Mouse (Mus musculus): Measurements from ENCODE around the gene Bmp8a. TPM values are rescaled to one million over a fixed set of nuclear protein-coding genes. Genes with fewer than 3 reads are reported as not detected.

Gene Bmp8a
- polyA plus RNA-seq, 1 experiment: 2.4 TPM

DNA sequence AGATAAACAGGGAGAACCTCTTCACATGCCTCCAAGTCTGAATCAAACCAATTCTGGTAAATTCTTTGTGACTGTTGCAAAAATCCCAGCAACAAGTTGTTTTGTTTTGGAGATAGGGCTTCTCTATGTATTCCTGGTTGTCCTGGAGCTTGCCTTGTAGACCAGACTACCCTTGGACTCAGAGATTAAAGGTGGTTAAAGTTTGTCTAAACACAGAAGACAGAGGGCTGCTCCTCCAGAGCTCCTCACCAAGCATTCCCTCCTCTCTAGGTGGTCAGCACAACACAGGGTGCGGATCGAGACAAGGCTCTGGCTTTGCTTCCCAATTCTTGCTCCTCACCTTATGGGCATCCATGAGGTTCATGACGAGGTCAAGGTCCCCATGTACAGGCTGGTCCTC is 33.0 kb upstream of the Bmp8a start:
- H3K36me3 ChIP-seq (ENCODE audit: control insufficient read depth, insufficient read depth, low read length, poor library complexity, severe bottlenecking): peaks cover 63% of the 10 kb centered on the region
- no peak for TF ChIP-seq CTCF (IDR thresholded peaks at IDR 0.05; ENCODE audit: low read depth, low read length)
- no peak for TF ChIP-seq EP300 (IDR thresholded peaks at IDR 0.05; ENCODE audit: insufficient read depth, low read depth, low read length)
- TF ChIP-seq POLR2A (IDR thresholded peaks at IDR 0.05; ENCODE audit: insufficient read depth, low read length): no peak

GRCm38 (mm10) chr4:123374316-123375008 is 31.4 kb upstream of the Bmp8a start:
- no peak overlapping the region for H3K9ac ChIP-seq (ENCODE audit: low read depth, poor library complexity, severe bottlenecking)
- no peak for TF ChIP-seq CTCF (IDR thresholded peaks at IDR 0.05; ENCODE audit: low read depth, low read length)
- TF ChIP-seq POLR2A (IDR thresholded peaks at IDR 0.05; ENCODE audit: insufficient read depth, low read length): no peak
- TF ChIP-seq EP300 (IDR thresholded peaks at IDR 0.05; ENCODE audit: insufficient read depth, low read depth, low read length): no peak
- H3K4me3 ChIP-seq (ENCODE audit: low read depth, low read length): no peak overlapping the region
- peaks cover 65% of the 10 kb centered on the region for H3K36me3 ChIP-seq (ENCODE audit: control insufficient read depth, insufficient read depth, low read length, poor library complexity, severe bottlenecking)
- H3K27ac ChIP-seq (ENCODE audit: insufficient read depth, low read length): no peak overlapping the region
- H3K9me3 ChIP-seq (replicated peaks; ENCODE audit: control insufficient read depth, insufficient read depth, low read length, poor library complexity, severe bottlenecking): no peaks in the 10 kb centered on the region
- no peaks in the 10 kb centered on the region for H3K27me3 ChIP-seq (ENCODE audit: control insufficient read depth, insufficient read depth, low read length, poor library complexity, severe bottlenecking)
- no peaks in the 10 kb centered on the region for H3K4me1 ChIP-seq (ENCODE audit: control insufficient read depth, insufficient read depth, low read length)

More for the DNA sequence above, 33.0 kb upstream of the Bmp8a start:
- Histone ChIP-seq H3K4me3 (ENCODE audit: low read depth, low read length) (no peak overlapping the region), H3K27ac (ENCODE audit: insufficient read depth, low read length) (no peak overlapping the region), H3K9ac (ENCODE audit: low read depth, poor library complexity, severe bottlenecking) (no peak overlapping the region), H3K9me3 (replicated peaks; ENCODE audit: control insufficient read depth, insufficient read depth, low read length, poor library complexity, severe bottlenecking) (no peaks in the 10 kb centered on the region), H3K4me1 (ENCODE audit: control insufficient read depth, insufficient read depth, low read length) (no peaks in the 10 kb centered on the region), H3K27me3 (ENCODE audit: control insufficient read depth, insufficient read depth, low read length, poor library complexity, severe bottlenecking) (no peaks in the 10 kb centered on the region)

DNA sequence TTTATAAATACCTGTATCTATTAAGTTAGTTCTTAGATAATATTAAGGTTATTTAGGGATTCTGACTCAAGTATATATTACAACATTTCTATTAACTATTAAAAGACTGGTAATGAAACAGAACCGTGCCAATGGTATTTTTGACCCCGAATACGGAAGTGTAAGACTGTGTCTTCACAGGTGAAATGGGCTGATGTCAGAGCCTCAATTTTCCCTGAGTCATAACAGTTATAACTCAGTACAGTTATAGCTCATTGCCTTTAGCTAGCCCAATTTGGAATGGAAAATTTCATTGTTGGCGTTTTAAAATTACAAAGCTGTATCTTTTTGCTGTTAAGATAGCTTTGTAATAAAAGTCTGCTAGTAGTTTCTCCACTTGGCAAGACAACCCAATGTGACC is 20.5 kb upstream of the Bmp8a start:
- Histone ChIP-seq H3K9me3 (replicated peaks; ENCODE audit: control insufficient read depth, insufficient read depth, low read length, poor library complexity, severe bottlenecking) (no peaks in the 10 kb centered on the region), H3K4me3 (ENCODE audit: low read depth, low read length) (no peak overlapping the region), H3K36me3 (ENCODE audit: control insufficient read depth, insufficient read depth, low read length, poor library complexity, severe bottlenecking) (peaks cover 41% of the 10 kb centered on the region), H3K9ac (ENCODE audit: low read depth, poor library complexity, severe bottlenecking) (no peak overlapping the region), H3K27me3 (ENCODE audit: control insufficient read depth, insufficient read depth, low read length, poor library complexity, severe bottlenecking) (no peaks in the 10 kb centered on the region), H3K4me1 (ENCODE audit: control insufficient read depth, insufficient read depth, low read length) (no peaks in the 10 kb centered on the region), H3K27ac (ENCODE audit: insufficient read depth, low read length) (no peak overlapping the region)
- no peak for TF ChIP-seq CTCF (IDR thresholded peaks at IDR 0.05; ENCODE audit: low read depth, low read length)
- TF ChIP-seq EP300 (IDR thresholded peaks at IDR 0.05; ENCODE audit: insufficient read depth, low read depth, low read length): no peak
- TF ChIP-seq POLR2A (IDR thresholded peaks at IDR 0.05; ENCODE audit: insufficient read depth, low read length): no peak

DNA sequence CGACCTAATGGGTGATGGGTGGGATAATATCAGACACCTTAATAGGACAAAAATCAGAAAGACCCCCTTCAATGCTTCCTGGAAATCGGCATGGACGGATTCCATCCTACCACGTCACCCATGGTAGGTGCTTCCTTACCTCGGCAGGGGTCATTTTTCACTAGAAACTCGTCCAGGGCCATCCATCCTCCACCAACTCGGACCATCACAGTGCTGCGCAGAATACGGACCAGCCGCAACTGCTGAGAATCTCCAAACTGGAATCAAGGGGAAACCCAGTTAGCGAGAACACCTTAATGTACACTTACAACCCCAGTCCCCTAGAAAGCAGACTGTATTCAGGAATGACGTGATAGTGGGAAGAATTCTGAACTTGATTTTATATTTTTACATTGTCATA is 17.7 kb upstream of the Bmp8a start:
- peaks cover 1% of the 10 kb centered on the region for H3K4me1 ChIP-seq (ENCODE audit: control insufficient read depth, insufficient read depth, low read length)
- H3K9ac ChIP-seq (ENCODE audit: low read depth, poor library complexity, severe bottlenecking): no peak overlapping the region
- H3K27ac ChIP-seq (ENCODE audit: insufficient read depth, low read length): no peak overlapping the region
- no peaks in the 10 kb centered on the region for H3K9me3 ChIP-seq (replicated peaks; ENCODE audit: control insufficient read depth, insufficient read depth, low read length, poor library complexity, severe bottlenecking)
- TF ChIP-seq CTCF (IDR thresholded peaks at IDR 0.05; ENCODE audit: low read depth, low read length): no peak
- TF ChIP-seq POLR2A (IDR thresholded peaks at IDR 0.05; ENCODE audit: insufficient read depth, low read length): no peak
- no peak for TF ChIP-seq EP300 (IDR thresholded peaks at IDR 0.05; ENCODE audit: insufficient read depth, low read depth, low read length)
- no peaks in the 10 kb centered on the region for H3K27me3 ChIP-seq (ENCODE audit: control insufficient read depth, insufficient read depth, low read length, poor library complexity, severe bottlenecking)
- H3K36me3 ChIP-seq (ENCODE audit: control insufficient read depth, insufficient read depth, low read length, poor library complexity, severe bottlenecking): peaks cover 25% of the 10 kb centered on the region
- no peak overlapping the region for H3K4me3 ChIP-seq (ENCODE audit: low read depth, low read length)

DNA sequence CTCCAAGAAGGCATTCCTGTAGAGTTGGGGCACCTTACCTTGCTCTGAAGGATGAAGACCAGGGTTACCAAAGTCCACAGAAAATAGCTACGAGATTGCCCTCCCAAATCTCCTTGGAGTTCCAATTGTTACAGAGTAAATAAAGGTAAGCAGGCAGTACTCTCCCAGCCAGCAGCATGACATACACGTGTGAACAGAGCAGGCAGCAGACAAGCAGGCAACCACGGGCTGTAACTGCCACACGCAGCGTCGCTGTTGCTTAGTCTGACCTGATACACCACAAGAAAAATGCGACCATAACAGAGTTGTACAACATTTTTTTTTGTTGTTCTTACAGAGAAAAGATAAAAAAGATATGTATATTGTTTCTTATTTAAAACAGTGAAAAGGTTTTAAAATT is 15.6 kb upstream of the Bmp8a start:
- H3K27ac ChIP-seq (ENCODE audit: insufficient read depth, low read length): no peak overlapping the region
- H3K9me3 ChIP-seq (replicated peaks; ENCODE audit: control insufficient read depth, insufficient read depth, low read length, poor library complexity, severe bottlenecking): no peaks in the 10 kb centered on the region
- peaks cover 1% of the 10 kb centered on the region for H3K4me1 ChIP-seq (ENCODE audit: control insufficient read depth, insufficient read depth, low read length)
- H3K27me3 ChIP-seq (ENCODE audit: control insufficient read depth, insufficient read depth, low read length, poor library complexity, severe bottlenecking): no peaks in the 10 kb centered on the region
- peaks cover 16% of the 10 kb centered on the region for H3K36me3 ChIP-seq (ENCODE audit: control insufficient read depth, insufficient read depth, low read length, poor library complexity, severe bottlenecking)
- H3K9ac ChIP-seq (ENCODE audit: low read depth, poor library complexity, severe bottlenecking): no peak overlapping the region
- TF ChIP-seq POLR2A (IDR thresholded peaks at IDR 0.05; ENCODE audit: insufficient read depth, low read length): no peak
- TF ChIP-seq CTCF (IDR thresholded peaks at IDR 0.05; ENCODE audit: low read depth, low read length): no peak
- TF ChIP-seq EP300 (IDR thresholded peaks at IDR 0.05; ENCODE audit: insufficient read depth, low read depth, low read length): no peak
- H3K4me3 ChIP-seq (ENCODE audit: low read depth, low read length): no peak overlapping the region

- Histone ChIP-seq H3K27ac (ENCODE audit: insufficient read depth, low read length) (no peak overlapping the region), H3K4me3 (ENCODE audit: low read depth, low read length) (no peak overlapping the region), H3K9me3 (replicated peaks; ENCODE audit: control insufficient read depth, insufficient read depth, low read length, poor library complexity, severe bottlenecking) (no peaks in the 10 kb centered on the region), H3K27me3 (ENCODE audit: control insufficient read depth, insufficient read depth, low read length, poor library complexity, severe bottlenecking) (no peaks in the 10 kb centered on the region), H3K9ac (ENCODE audit: low read depth, poor library complexity, severe bottlenecking) (no peak overlapping the region), H3K36me3 (ENCODE audit: control insufficient read depth, insufficient read depth, low read length, poor library complexity, severe bottlenecking) (peaks cover 19% of the 10 kb centered on the region), H3K4me1 (ENCODE audit: control insufficient read depth, insufficient read depth, low read length) (peaks cover 3% of the 10 kb centered on the region)
- TF ChIP-seq EP300 (IDR thresholded peaks at IDR 0.05; ENCODE audit: insufficient read depth, low read depth, low read length) (no peak), CTCF (IDR thresholded peaks at IDR 0.05; ENCODE audit: low read depth, low read length) (no peak), POLR2A (IDR thresholded peaks at IDR 0.05; ENCODE audit: insufficient read depth, low read length) (no peak)
Observed at GRCm38 (mm10) chr4:123355941-123356340, 12.9 kb upstream of the Bmp8a start.
